Mouse (Mus musculus) liver, embryonic 14.5 days (tissue): ENCODE results near the gene Fbxw7.

Experiments used
- CTCF ChIP-seq: IDR thresholded peaks from 2 replicates; pipeline ENCODE4 v1.5.1; 2016; ENCODE audit warnings: antibody characterized with exemption, low read depth, control low read depth
- EP300 ChIP-seq: IDR thresholded peaks from 2 replicates; pipeline ENCODE4 v1.6.1; 2016; ENCODE audit warnings: antibody characterized with exemption, low read depth

DNA sequence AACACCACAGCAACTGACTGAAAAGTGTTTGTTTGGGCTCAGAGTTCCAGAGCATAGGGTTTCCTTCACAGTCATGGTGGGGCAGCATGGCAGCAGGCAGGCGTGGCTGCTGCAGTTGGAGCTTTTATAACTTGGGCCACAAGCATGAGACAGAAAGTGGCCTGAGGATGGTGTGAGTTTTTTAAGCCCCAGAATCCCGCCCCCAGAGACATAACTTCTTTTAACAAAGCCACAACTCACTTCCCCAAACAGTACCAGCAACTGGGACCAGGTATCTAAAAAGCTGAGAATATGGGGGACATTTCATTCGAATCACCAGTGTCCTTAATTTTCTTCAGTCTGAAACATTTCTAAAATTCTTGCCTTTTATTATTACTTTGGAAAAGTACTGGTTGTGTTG, 22.9 kb downstream of the Fbxw7 start:
- no peak for TF ChIP-seq CTCF
- no peak for TF ChIP-seq EP300
